Mouse (Mus musculus) liver, embryonic 14.5 days (tissue): ENCODE results near the gene Wdr89.

ENCODE experiments used
- CTCF ChIP-seq: IDR thresholded peaks from 2 replicates; pipeline ENCODE4 v1.5.1; 2016; ENCODE audit warnings: antibody characterized with exemption, low read depth, control low read depth
- EP300 ChIP-seq: IDR thresholded peaks from 2 replicates; pipeline ENCODE4 v1.6.1; 2016; ENCODE audit warnings: antibody characterized with exemption, low read depth

GRCm38 (mm10) chr12:75668221-75668620, 1.1 kb downstream of the Wdr89 start:
- no peak for TF ChIP-seq CTCF
- TF ChIP-seq EP300, result no peak
